Mouse (Mus musculus) C2C12 (cell line): ENCODE measurements around the gene Akr1c13. TPM values are rescaled to one million over a fixed set of nuclear protein-coding genes. Genes with fewer than 3 reads are reported as not detected.

Experiments
- H3K27me3 ChIP-seq: one replicate; pipeline ENCODE4 v1.6.1; 2011; ENCODE audit not compliant: control insufficient read depth, insufficient read depth, insufficient read length
- H3K36me3 ChIP-seq: one replicate; pipeline ENCODE4 v1.6.1; 2011; ENCODE audit not compliant: control insufficient read depth, insufficient read depth
- H3K4me3 ChIP-seq: one replicate; pipeline ENCODE4 v1.5.1; 2011; ENCODE audit warnings: mild to moderate bottlenecking, control low read depth; ENCODE audit not compliant: poor library complexity, insufficient read depth, severe bottlenecking
- H3K79me2 ChIP-seq: one replicate; pipeline ENCODE4 v1.6.1; 2011; ENCODE audit not compliant: control insufficient read depth, insufficient read depth
- H3K79me3 ChIP-seq: one replicate; pipeline ENCODE4 v1.6.1; 2011; ENCODE audit warnings: low read depth, control low read depth
- H3ac ChIP-seq: one replicate; pipeline ENCODE3; 2011; ENCODE audit warnings: low read depth; ENCODE audit not compliant: control insufficient read depth, insufficient read length
- CEBPB ChIP-seq: IDR thresholded peaks from one replicate; pipeline ENCODE4 v1.6.1; 2011; ENCODE audit warnings: low read depth, mild to moderate bottlenecking, control low read depth, moderate library complexity
- CTCF ChIP-seq: IDR thresholded peaks from one replicate; pipeline ENCODE4 v1.5.1; 2011; ENCODE audit not compliant: control insufficient read depth, insufficient read depth, insufficient read length
- FOSL1 ChIP-seq: IDR thresholded peaks from one replicate; pipeline ENCODE4 v1.8.0; 2011; ENCODE audit warnings: mild to moderate bottlenecking, low read length; ENCODE audit not compliant: poor library complexity, insufficient read depth, severe bottlenecking
- MAX ChIP-seq: IDR thresholded peaks from one replicate; pipeline ENCODE4 v1.6.1; 2011; ENCODE audit warnings: mild to moderate bottlenecking, control low read depth
- MYOD1 ChIP-seq: IDR thresholded peaks from one replicate; pipeline ENCODE4 v1.6.1; 2011; ENCODE audit warnings: low read depth; ENCODE audit not compliant: control insufficient read depth, insufficient read length
- MYOG ChIP-seq: IDR thresholded peaks from one replicate; pipeline ENCODE4 v1.6.1; 2011; ENCODE audit not compliant: control insufficient read depth, insufficient read length; ENCODE audit errors: extremely low read depth
- USF1 ChIP-seq: IDR thresholded peaks from one replicate; pipeline ENCODE4 v1.6.1; 2011; ENCODE audit warnings: low read depth, mild to moderate bottlenecking, control low read depth, moderate library complexity
- long read RNA-seq, 2 experiments: library from polyadenylated mRNA; unstranded; transcript quantifications; one replicate each; pipeline ENCODE4 v2.0.0; 2019 to 2020
- polyA plus RNA-seq: library from polyadenylated mRNA; unstranded; fragments of >200 nt; fragmentation: generic; extraction: Trizol; gene quantifications from one replicate; pipeline ENCODE4 v1.2.1, GENCODE M21; 2012; ENCODE audit warnings: missing spikeins

Akr1c13 gene
- polyA plus RNA-seq, result 9.2 TPM
- long read RNA-seq, experiment 1, partial matches to known transcripts, result 1 of 3 reads
- long read RNA-seq, experiment 1, other reads (novel, unspliced or antisense), result 1 of 3 reads
- long read RNA-seq, experiment 2, partial matches to known transcripts, result 0 of 4 reads
- long read RNA-seq, experiment 2, other reads (novel, unspliced or antisense), result 1 of 4 reads

DNA sequence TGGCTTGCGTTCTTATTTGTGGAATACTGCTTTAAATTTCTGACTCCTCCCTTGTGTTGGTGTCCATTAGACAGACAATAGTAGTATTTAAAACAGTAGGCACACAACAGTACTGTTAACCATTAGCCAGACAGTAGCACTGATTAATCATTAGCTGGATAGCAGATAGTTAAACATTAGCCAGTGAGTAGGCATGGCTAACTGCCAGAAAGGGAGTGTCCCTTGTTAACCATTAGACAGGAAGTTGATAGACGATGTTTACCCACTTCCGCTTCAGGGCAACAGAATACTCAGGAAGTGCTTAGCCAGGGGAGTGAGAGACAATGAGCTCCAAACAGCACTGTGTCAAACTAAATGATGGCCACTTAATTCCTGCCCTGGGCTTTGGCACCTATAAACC is at the start of gene Akr1c13:
Akr1c13 (plus strand) TSS at position 247 of the 400 bp plus-strand sequence.
- Histone ChIP-seq H3K79me3 (no peaks in the 10 kb centered on the region), H3K4me3 (no peak within 1 kb of the TSS), H3K36me3 (no peaks in the 10 kb centered on the region), H3ac (no peak within 1 kb of the TSS), H3K79me2 (no peaks in the 10 kb centered on the region), H3K27me3 (no peaks in the 10 kb centered on the region)
- no peak for TF ChIP-seq MYOD1
- TF ChIP-seq MYOG, result no peak
- TF ChIP-seq USF1, result no peak
- no peak for TF ChIP-seq FOSL1
- no peak for TF ChIP-seq MAX
- no peak for TF ChIP-seq CEBPB
- TF ChIP-seq CTCF, result no peak

DNA sequence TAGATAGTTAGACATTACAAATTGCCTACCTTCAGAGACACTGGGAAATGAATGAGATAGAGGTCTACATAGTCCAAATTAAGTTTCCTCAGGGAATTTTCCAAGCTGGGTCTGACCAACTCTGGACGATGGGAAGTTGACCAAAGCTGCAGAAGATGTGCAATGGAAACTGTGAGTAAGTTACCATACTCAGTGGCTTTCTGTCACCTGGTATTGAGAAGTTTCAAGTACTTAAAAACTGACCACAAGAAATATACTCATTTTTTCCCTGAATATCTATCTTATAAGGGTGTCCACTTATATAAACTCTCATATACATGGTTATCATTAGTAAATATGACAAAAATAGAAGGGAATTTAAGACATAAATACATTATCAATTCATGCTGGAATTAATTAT is 46.7 kb upstream of the Akr1c13 start:
- no peak for TF ChIP-seq CEBPB
- no peak for TF ChIP-seq MYOG
- TF ChIP-seq CTCF, result no peak
- TF ChIP-seq MYOD1, result no peak
- TF ChIP-seq MAX, result no peak
- TF ChIP-seq USF1, result no peak
- no peaks in the 10 kb centered on the region for H3K36me3 ChIP-seq
- no peak overlapping the region for H3ac ChIP-seq
- H3K4me3 ChIP-seq, result no peak overlapping the region
- no peaks in the 10 kb centered on the region for H3K79me2 ChIP-seq
- no peaks in the 10 kb centered on the region for H3K27me3 ChIP-seq
- H3K79me3 ChIP-seq, result no peaks in the 10 kb centered on the region

DNA sequence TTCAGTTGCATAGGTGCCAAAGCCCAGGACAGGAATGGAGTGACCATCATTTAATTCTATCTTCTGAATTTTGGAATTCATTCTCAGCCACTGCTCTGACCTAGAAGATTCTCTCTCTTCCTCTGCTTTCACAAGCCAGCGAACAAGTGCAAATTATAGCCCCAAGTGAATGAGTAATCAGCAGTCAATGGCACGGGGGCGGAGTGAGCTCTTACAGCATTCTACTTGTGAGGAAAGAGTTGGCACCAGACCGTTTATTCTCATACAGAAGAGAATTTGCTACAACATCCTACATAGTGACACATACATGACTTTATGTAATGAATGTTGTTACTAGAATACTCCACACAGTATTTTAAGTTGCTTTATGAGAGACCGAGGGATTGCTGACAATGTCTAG is 40.4 kb upstream of the Akr1c13 start, which contains the start of gene Akr1c18:
Akr1c18 (minus strand) TSS at position 137 of the 400 bp plus-strand sequence.
- no peak for TF ChIP-seq MYOD1
- TF ChIP-seq USF1, result no peak
- TF ChIP-seq FOSL1, result no peak
- TF ChIP-seq CTCF, result no peak
- no peak for TF ChIP-seq MAX
- no peak for TF ChIP-seq CEBPB
- no peak for TF ChIP-seq MYOG
- Histone ChIP-seq H3ac (no peak within 1 kb of the TSS), H3K79me3 (no peaks in the 10 kb centered on the region), H3K36me3 (no peaks in the 10 kb centered on the region), H3K79me2 (no peaks in the 10 kb centered on the region), H3K4me3 (no peak within 1 kb of the TSS), H3K27me3 (no peaks in the 10 kb centered on the region)

DNA sequence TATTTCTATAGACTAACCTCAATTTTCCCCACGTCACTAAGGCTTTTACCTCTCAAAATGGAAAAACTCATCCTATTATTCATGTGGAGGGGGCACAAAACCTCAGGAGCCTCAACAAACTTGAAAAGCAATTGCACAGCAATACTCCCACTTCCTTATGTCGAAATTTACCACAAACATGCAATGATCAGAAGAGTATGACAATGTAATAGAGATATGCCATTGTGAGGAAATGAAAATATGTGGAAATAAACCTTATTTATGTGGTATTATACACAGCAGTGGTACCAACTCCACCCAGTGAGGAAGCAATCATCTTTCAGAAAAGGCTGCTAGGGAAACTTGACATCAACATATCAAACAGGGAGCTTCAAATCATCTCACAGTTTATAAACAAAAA is 38.0 kb upstream of the Akr1c13 start:
- no peak for TF ChIP-seq FOSL1
- no peaks in the 10 kb centered on the region for H3K79me2 ChIP-seq
- no peak overlapping the region for H3ac ChIP-seq
- no peaks in the 10 kb centered on the region for H3K79me3 ChIP-seq
- no peaks in the 10 kb centered on the region for H3K27me3 ChIP-seq
- no peaks in the 10 kb centered on the region for H3K36me3 ChIP-seq
- H3K4me3 ChIP-seq, result no peak overlapping the region

DNA sequence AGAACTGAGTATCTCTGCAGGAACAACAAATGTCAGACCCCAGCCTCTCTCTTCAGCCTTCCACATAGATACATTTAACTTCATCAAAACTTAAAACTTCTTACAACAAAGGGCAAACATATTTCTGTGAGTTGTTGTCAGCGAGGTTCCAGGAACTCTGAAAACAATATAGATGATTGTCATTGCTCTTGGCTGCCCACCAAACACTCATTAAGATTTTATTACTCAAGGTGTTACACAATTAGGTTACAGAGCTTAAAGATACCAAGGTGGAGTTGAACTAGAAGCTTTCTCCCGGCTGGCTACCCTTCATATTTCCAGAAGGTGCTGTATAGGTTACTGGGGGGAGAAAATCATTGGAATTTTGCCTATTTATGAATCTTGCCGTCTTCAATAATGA is 37.4 kb upstream of the Akr1c13 start:
- no peaks in the 10 kb centered on the region for H3K79me3 ChIP-seq
- no peaks in the 10 kb centered on the region for H3K36me3 ChIP-seq
- no peaks in the 10 kb centered on the region for H3K79me2 ChIP-seq
- no peak for TF ChIP-seq USF1
- TF ChIP-seq MAX, result no peak
- TF ChIP-seq CEBPB, result no peak
- TF ChIP-seq FOSL1, result no peak
- TF ChIP-seq MYOD1, result no peak
- TF ChIP-seq CTCF, result no peak
- TF ChIP-seq MYOG, result no peak
- H3K4me3 ChIP-seq, result no peak overlapping the region
- no peaks in the 10 kb centered on the region for H3K27me3 ChIP-seq
- no peak overlapping the region for H3ac ChIP-seq

DNA sequence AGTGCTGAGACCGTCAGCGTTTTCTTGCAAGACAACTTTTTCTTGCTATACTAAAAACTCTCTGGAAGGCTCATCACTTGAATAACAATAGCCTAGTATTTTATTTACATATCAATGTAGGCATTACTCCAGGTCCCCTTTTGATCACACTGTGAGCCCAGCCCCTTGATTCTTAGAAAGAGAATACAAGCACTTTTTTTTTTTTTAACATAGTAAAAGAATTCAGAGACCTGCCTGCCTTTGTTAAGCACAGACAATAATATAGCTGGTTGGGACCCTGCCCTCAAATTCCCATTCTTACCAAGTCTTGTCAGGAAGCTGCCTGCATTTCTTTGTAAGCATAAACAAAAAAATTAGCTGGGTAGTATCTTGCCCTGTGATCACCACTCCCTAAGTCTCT is 35.7 kb upstream of the Akr1c13 start:
- no peak for TF ChIP-seq FOSL1
- TF ChIP-seq USF1, result no peak
- no peak for TF ChIP-seq MYOG
- no peak for TF ChIP-seq CTCF
- TF ChIP-seq MAX, result no peak
- TF ChIP-seq MYOD1, result no peak
- TF ChIP-seq CEBPB, result no peak
- Histone ChIP-seq H3K4me3 (no peak overlapping the region), H3ac (no peak overlapping the region), H3K27me3 (no peaks in the 10 kb centered on the region), H3K79me3 (no peaks in the 10 kb centered on the region), H3K36me3 (no peaks in the 10 kb centered on the region), H3K79me2 (no peaks in the 10 kb centered on the region)
